Mouse (Mus musculus) neural tube, embryonic 14.5 days (tissue): ENCODE data around the gene Lrrk2. TPM values are rescaled to one million over a fixed set of nuclear protein-coding genes. Genes with fewer than 3 reads are reported as not detected.

Source experiments
- ATAC-seq: fragments of 200-750 bp; cut with Nextera tagmentation; 2 replicates; pipeline ENCODE4 v1.8.0; 2017; ENCODE audit warnings: low read depth, mild to moderate bottlenecking, moderate TSS enrichment, moderate library complexity
- H3K27ac ChIP-seq: fragments of 300-500 bp; sonication (generic); 2 replicates; pipeline ENCODE4 v1.5.1; 2014; ENCODE audit warnings: low read depth, mild to moderate bottlenecking, control low read depth, low read length, moderate library complexity, mixed read lengths
- H3K27me3 ChIP-seq: fragments of 300-500 bp; sonication (generic); 2 replicates; pipeline ENCODE4 v1.6.1; 2014; ENCODE audit warnings: low read length; ENCODE audit not compliant: control insufficient read depth, insufficient read depth
- H3K36me3 ChIP-seq: fragments of 300-500 bp; sonication (generic); 2 replicates; pipeline ENCODE4 v1.6.1; 2014; ENCODE audit warnings: low read length, mixed read lengths; ENCODE audit not compliant: control insufficient read depth, insufficient read depth
- H3K4me1 ChIP-seq: fragments of 300-500 bp; sonication (generic); 2 replicates; pipeline ENCODE4 v1.6.1; 2014; ENCODE audit warnings: low read length; ENCODE audit not compliant: control insufficient read depth, insufficient read depth
- H3K4me2 ChIP-seq: fragments of 300-500 bp; sonication (generic); 2 replicates; pipeline ENCODE4 v1.6.1; 2014; ENCODE audit warnings: mild to moderate bottlenecking, low read depth, low read length, control low read depth
- H3K4me3 ChIP-seq: fragments of 300-500 bp; sonication (generic); 2 replicates; pipeline ENCODE4 v1.5.1; 2014; ENCODE audit warnings: low read depth, low read length, control low read depth, mixed read lengths
- H3K9ac ChIP-seq: fragments of 300-500 bp; sonication (generic); replicated peaks from 2 replicates; pipeline ENCODE4 v1.6.1; 2014; ENCODE audit warnings: low read depth, mild to moderate bottlenecking, control low read depth, low read length, mixed read lengths
- H3K9me3 ChIP-seq: fragments of 300-500 bp; sonication (generic); 2 replicates; pipeline ENCODE4 v1.6.1; 2016; ENCODE audit warnings: low read length; ENCODE audit not compliant: control insufficient read depth
- WGBS: fragments of 180-500 bp; shearing (Covaris S2); extraction: QIAGEN DNeasy Blood & Tissue Kit; methylation state at CpG from one replicate; pipeline ENCODE4 v1.1.7; 2014; 5-methylcytosine and 5-hydroxymethylcytosine counted together
- polyA plus RNA-seq: library from polyadenylated mRNA; unstranded; fragments of >200 nt; fragmentation: Nextera tagmentation; extraction: Ambion mirVana; gene quantifications from 2 replicates; pipeline ENCODE4 v1.2.1, GENCODE M21; 2014

Lrrk2 gene
- polyA plus RNA-seq, 1 experiment from 2014 or later, result 2.3 TPM

DNA sequence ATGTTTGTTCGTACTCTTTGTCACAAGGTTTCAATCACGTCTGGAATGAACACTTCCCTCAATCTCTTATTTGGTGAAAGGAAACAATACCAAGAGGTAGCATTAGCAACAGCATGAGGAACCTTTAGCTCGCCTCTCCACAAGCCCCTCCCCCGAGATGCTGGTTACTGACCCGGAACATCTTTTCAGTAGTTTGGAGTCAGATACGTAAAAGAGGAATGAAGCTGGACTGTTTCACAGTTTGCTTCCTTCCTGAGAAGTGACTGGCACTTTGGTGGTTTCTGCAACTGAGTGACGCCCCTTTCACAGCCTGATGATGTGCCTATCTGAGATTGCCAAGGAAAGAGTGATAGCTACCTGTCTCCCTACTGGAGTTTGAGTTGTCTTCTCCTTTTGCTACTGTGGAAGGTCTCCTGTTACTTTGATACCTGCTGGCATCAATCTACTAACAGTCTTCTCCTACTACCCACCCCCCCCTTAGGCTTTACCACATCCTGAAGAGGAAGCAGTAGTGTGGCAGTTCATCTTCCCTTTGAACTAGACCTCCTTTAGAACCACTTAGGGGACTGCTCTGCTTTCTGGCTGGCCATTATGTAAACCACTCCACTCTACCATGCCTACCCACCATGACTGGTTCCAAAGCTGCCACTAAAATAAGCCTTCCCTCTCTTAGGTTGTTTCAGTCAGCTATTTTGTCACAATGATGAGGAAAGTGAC, 29.2 kb upstream of the Lrrk2 start:
- H3K9me3 ChIP-seq, result no peaks in the 10 kb centered on the region
- H3K36me3 ChIP-seq, result no peaks in the 10 kb centered on the region
- no peak overlapping the region for H3K9ac ChIP-seq
- no peak overlapping the region for H3K4me2 ChIP-seq
- no peak overlapping the region for H3K27ac ChIP-seq
- ATAC-seq, result no peak
- WGBS, result 81% methylated on average over 7 of the region's 7 CpGs
- H3K4me3 ChIP-seq, result no peak overlapping the region
- H3K4me1 ChIP-seq, result no peaks in the 10 kb centered on the region
- no peaks in the 10 kb centered on the region for H3K27me3 ChIP-seq

- Histone ChIP-seq H3K4me3 (no peak overlapping the region), H3K4me1 (no peaks in the 10 kb centered on the region), H3K9me3 (no peaks in the 10 kb centered on the region), H3K36me3 (no peaks in the 10 kb centered on the region), H3K4me2 (no peak overlapping the region), H3K27ac (no peak overlapping the region), H3K27me3 (no peaks in the 10 kb centered on the region), H3K9ac (no peak overlapping the region)
- 58% methylated on average over 3 of the region's 3 CpGs for WGBS
- no peak for ATAC-seq
Measured at GRCm38 (mm10) chr15:91650270-91650669, 22.7 kb upstream of the Lrrk2 start.

- no peak overlapping the region for H3K9ac ChIP-seq
Measured at GRCm38 (mm10) chr15:91651493-91651892, 21.5 kb upstream of the Lrrk2 start.

DNA sequence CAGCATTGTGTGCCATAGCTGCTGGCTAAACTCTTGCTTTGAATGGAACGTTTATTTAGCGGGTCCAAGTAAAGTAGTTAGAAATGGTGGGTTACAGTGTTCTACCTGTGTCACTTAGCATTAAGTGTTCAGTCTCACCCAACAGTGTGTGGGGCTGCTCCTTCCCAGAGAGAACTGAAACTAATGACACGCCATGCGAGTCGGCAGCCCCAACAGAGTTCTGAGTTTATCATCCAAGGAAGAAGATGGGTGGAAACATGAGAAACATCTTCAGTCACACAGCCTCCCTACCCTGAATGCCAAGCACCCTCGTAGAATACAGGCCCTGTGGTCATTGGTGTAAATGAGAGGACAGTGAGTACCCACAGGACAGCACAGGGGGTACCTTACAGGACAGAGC, 14.7 kb upstream of the Lrrk2 start:
- Histone ChIP-seq H3K27me3 (no peaks in the 10 kb centered on the region), H3K4me3 (no peak overlapping the region), H3K36me3 (no peaks in the 10 kb centered on the region), H3K27ac (no peak overlapping the region), H3K4me1 (no peaks in the 10 kb centered on the region), H3K4me2 (no peak overlapping the region), H3K9ac (no peak overlapping the region), H3K9me3 (no peaks in the 10 kb centered on the region)
- 92% methylated on average over 6 of the region's 6 CpGs for WGBS
- no peak for ATAC-seq

More at GRCm38 (mm10) chr15:91651493-91651892, 21.5 kb upstream of the Lrrk2 start:
- WGBS, result 77% methylated on average over 7 of the region's 7 CpGs
- no peak for ATAC-seq
- Histone ChIP-seq H3K4me1 (no peaks in the 10 kb centered on the region), H3K36me3 (no peaks in the 10 kb centered on the region), H3K27ac (no peak overlapping the region), H3K4me3 (no peak overlapping the region), H3K4me2 (no peak overlapping the region), H3K27me3 (no peaks in the 10 kb centered on the region), H3K9me3 (no peaks in the 10 kb centered on the region)

GRCm38 (mm10) chr15:91660277-91661078, 12.5 kb upstream of the Lrrk2 start:
- H3K27me3 ChIP-seq, result no peaks in the 10 kb centered on the region
- no peak overlapping the region for H3K27ac ChIP-seq
- H3K4me1 ChIP-seq, result no peaks in the 10 kb centered on the region
- H3K36me3 ChIP-seq, result no peaks in the 10 kb centered on the region
- H3K4me3 ChIP-seq, result no peak overlapping the region
- ATAC-seq, result no peak
- WGBS, result 75% methylated on average over 6 of the region's 6 CpGs
- no peak overlapping the region for H3K4me2 ChIP-seq
- H3K9ac ChIP-seq, result no peak overlapping the region
- H3K9me3 ChIP-seq, result no peaks in the 10 kb centered on the region

- Histone ChIP-seq H3K27ac (no peak overlapping the region), H3K9me3 (no peaks in the 10 kb centered on the region), H3K4me2 (no peak overlapping the region), H3K36me3 (no peaks in the 10 kb centered on the region), H3K4me1 (no peaks in the 10 kb centered on the region), H3K27me3 (no peaks in the 10 kb centered on the region), H3K9ac (no peak overlapping the region), H3K4me3 (no peak overlapping the region)
- 91% methylated on average over 6 of the region's 6 CpGs for WGBS
- ATAC-seq, result no peak
Measured at GRCm38 (mm10) chr15:91661079-91661369, 12.0 kb upstream of the Lrrk2 start.

GRCm38 (mm10) chr15:91664586-91665132, 8.3 kb upstream of the Lrrk2 start:
- Histone ChIP-seq H3K9me3 (no peaks in the 10 kb centered on the region), H3K27me3 (no peaks in the 10 kb centered on the region), H3K27ac (no peak overlapping the region), H3K9ac (no peak overlapping the region), H3K4me1 (no peaks in the 10 kb centered on the region), H3K36me3 (no peaks in the 10 kb centered on the region), H3K4me3 (no peak overlapping the region), H3K4me2 (no peak overlapping the region)
- WGBS, result 83% methylated on average over 10 of the region's 10 CpGs
- ATAC-seq, result no peak

GRCm38 (mm10) chr15:91665530-91665929, 7.4 kb upstream of the Lrrk2 start:
- 93% methylated on average over 6 of the region's 6 CpGs for WGBS
- H3K9me3 ChIP-seq, result no peaks in the 10 kb centered on the region
- H3K27me3 ChIP-seq, result no peaks in the 10 kb centered on the region
- no peak overlapping the region for H3K4me3 ChIP-seq
- H3K36me3 ChIP-seq, result no peaks in the 10 kb centered on the region
- H3K4me1 ChIP-seq, result no peaks in the 10 kb centered on the region
- no peak overlapping the region for H3K27ac ChIP-seq
- H3K9ac ChIP-seq, result no peak overlapping the region
- no peak overlapping the region for H3K4me2 ChIP-seq
- no peak for ATAC-seq

DNA sequence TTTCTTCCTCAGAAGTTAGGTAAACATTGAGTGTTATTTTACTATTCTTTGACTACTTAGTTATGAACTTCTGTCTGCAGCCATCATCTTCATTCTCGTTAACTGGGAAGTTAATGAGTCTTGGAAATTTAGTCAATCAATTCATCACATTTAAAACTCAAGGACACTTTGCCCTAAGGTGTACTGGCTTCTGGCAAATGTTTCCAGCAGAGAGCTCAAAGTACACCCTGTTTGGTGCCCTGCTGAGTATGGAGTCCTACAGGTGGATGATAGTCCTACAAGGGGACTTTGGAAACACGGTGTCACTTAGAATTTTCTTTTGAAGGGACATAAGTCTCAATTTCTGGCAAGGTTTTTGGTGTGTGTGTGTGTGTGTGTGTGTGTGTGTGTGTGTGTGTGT, 1.8 kb upstream of the Lrrk2 start:
- no peaks in the 10 kb centered on the region for H3K9me3 ChIP-seq
- no peak overlapping the region for H3K27ac ChIP-seq
- no peaks in the 10 kb centered on the region for H3K27me3 ChIP-seq
- WGBS, result 88% methylated on average over 2 of the region's 2 CpGs
- no peak overlapping the region for H3K9ac ChIP-seq
- H3K4me3 ChIP-seq, result no peak overlapping the region
- H3K4me1 ChIP-seq, result peaks cover 4% of the 10 kb centered on the region; the same call in 1 of the 2 replicates
- no peak overlapping the region for H3K4me2 ChIP-seq
- ATAC-seq, result no peak
- no peaks in the 10 kb centered on the region for H3K36me3 ChIP-seq
